Mouse (Mus musculus) lung, adult 2 months (tissue): ENCODE measurements around the gene Gimap3.

ENCODE experiments used
- CTCF ChIP-seq: fragments of 200-500 bp; IDR thresholded peaks from 2 replicates; pipeline ENCODE4 v1.5.1; 2011; ENCODE audit warnings: mild to moderate bottlenecking, low read length, control low read depth; ENCODE audit not compliant: insufficient read depth
- POLR2A ChIP-seq: fragments of 200-500 bp; IDR thresholded peaks from 2 replicates; pipeline ENCODE4 v1.6.1; 2011; ENCODE audit warnings: low read depth, mild to moderate bottlenecking, control low read depth, low read length, borderline replicate concordance; ENCODE audit errors: extremely low read depth

- TF ChIP-seq POLR2A: no peak
- TF ChIP-seq CTCF: no peak
Measured at GRCm38 (mm10) chr6:48739780-48740055, 30.9 kb downstream of the Gimap3 start.
